Comparison of ENCODE assay signal across 26 mouse cellular contexts in the genomic region with DNA sequence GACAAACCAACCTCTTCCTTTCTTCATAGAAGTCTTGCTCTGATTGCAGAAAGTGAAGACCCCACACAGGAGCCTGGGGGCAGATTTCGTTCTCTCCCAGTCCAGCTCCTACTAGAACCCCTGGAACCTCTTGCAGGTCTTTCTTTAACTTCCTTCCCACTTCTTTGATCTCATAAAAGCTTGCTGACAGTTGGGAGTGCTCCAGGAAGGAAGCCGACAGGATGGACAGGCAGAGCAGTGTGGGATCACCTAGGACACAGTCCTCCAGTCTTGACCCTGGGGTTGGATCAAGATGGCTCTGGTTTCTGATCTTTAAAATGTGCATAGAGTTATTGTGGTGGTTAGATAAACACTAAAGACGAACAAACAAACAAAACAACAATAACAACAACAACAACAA.
A peak's percentile ranks its signal among the peaks of the same experiment; 100 is the strongest.
DNase-seq lines count a peak whose midpoint lies in the region; ATAC-seq and TF ChIP-seq lines count a peak whose summit lies in the region.
"Had no signal": no experiment of that assay in that cellular context is flagged by ENCODE, and none has a peak within 500 bp of the region (broad histone marks: within the 10 kb centered on the region; RNA-seq: fewer than 3 reads in every experiment).

No protein-coding gene starts in this region.

- H3K27ac ChIP-seq in heart, embryonic 10.5 days: no peak overlapping the region
- no peak overlapping the region for H3K27ac ChIP-seq in kidney, adult 2 months (ENCODE audit: insufficient read depth, low read depth, low read length)
- H3K27ac ChIP-seq in kidney, embryonic 16.5 days (ENCODE audit: low read length): no peak overlapping the region
- H3K27ac ChIP-seq: embryonic facial prominence, embryonic 12.5 days; limb, embryonic 13.5 days; liver, embryonic 12.5 days; midbrain, embryonic 10.5 days; neural tube, embryonic 12.5 days had no signal

- TF ChIP-seq POLR2A in kidney, adult 2 months (IDR thresholded peaks at IDR 0.05; ENCODE audit: low read depth, low read length): no peak

- no peaks in the 10 kb centered on the region for H3K4me1 ChIP-seq in heart, embryonic 10.5 days
- no peaks in the 10 kb centered on the region for H3K4me1 ChIP-seq in kidney, adult 2 months (ENCODE audit: control insufficient read depth, insufficient read depth, low read length)
- peaks cover 12% of the 10 kb centered on the region for H3K4me1 ChIP-seq in kidney, embryonic 16.5 days (ENCODE audit: insufficient read depth, low read length)
- H3K4me1 ChIP-seq: embryonic facial prominence, embryonic 12.5 days; liver, embryonic 12.5 days; midbrain, embryonic 10.5 days; neural tube, embryonic 12.5 days had no signal

- H3K4me2 ChIP-seq in kidney, embryonic 16.5 days (replicated peaks; ENCODE audit: low read depth, low read length): no peak overlapping the region
- H3K4me2 ChIP-seq: embryonic facial prominence, embryonic 12.5 days; limb, embryonic 13.5 days; liver, embryonic 12.5 days; neural tube, embryonic 12.5 days had no signal

- peak; percentile 42 for DNase-seq in heart, adult 8-10 months (ENCODE audit: low spot score)
- no peak for DNase-seq in heart, embryonic 10.5 days (ENCODE audit: low spot score)
- peak; percentile 35 for DNase-seq in kidney, adult 2 months
- no peak for DNase-seq in kidney, adult 8-10 months
- DNase-seq in kidney, postnatal 36 days: peak; percentile 19 to 23
- DNase-seq in liver: no peak
- DNase-seq: adrenal gland, postnatal 14 days; cerebellum, adult 11-12 months; cerebellum, adult 9-11 months; embryo, embryonic 11 days; gastrocnemius, postnatal 36 days; liver, postnatal 0 days; lung, postnatal 14 days; right cerebral cortex, adult 18-20 months; spleen, adult 18-20 months; thymus, postnatal 14 days had no signal

- no peaks in the 10 kb centered on the region for H3K36me3 ChIP-seq in heart, embryonic 10.5 days
- H3K36me3 ChIP-seq in kidney, adult 2 months (ENCODE audit: control insufficient read depth, insufficient read depth, low read length): no peaks in the 10 kb centered on the region
- H3K36me3 ChIP-seq in kidney, embryonic 16.5 days (ENCODE audit: insufficient read depth, low read length): no peaks in the 10 kb centered on the region
- H3K36me3 ChIP-seq: embryonic facial prominence, embryonic 12.5 days; limb, embryonic 13.5 days; liver, embryonic 12.5 days; midbrain, embryonic 10.5 days; neural tube, embryonic 12.5 days had no signal

- no peak overlapping the region for H3K9ac ChIP-seq in kidney, embryonic 16.5 days (replicated peaks; ENCODE audit: low read length)
- H3K9ac ChIP-seq: embryonic facial prominence, embryonic 12.5 days; limb, embryonic 13.5 days; liver, embryonic 12.5 days; liver, postnatal 0 days; neural tube, embryonic 12.5 days had no signal

- no peak overlapping the region for H3K4me3 ChIP-seq in heart, embryonic 10.5 days
- H3K4me3 ChIP-seq in kidney, adult 2 months (ENCODE audit: insufficient read depth, low read depth, low read length): no peak overlapping the region
- no peak overlapping the region for H3K4me3 ChIP-seq in kidney, embryonic 16.5 days (ENCODE audit: low read length)
- H3K4me3 ChIP-seq: embryonic facial prominence, embryonic 12.5 days; limb, embryonic 13.5 days; liver, embryonic 12.5 days; midbrain, embryonic 10.5 days; myocyte; neural tube, embryonic 12.5 days had no signal

- TF ChIP-seq CTCF in kidney, adult 2 months (conservative IDR thresholded peaks at IDR 0.05; ENCODE audit: insufficient read depth, insufficient read length, low read depth, low read length): no peak

- 33% methylated on average over 3 of the region's 3 CpGs for WGBS in heart, embryonic 10.5 days
- 48% methylated on average over 3 of the region's 3 CpGs for WGBS in kidney, adult 2 months
- WGBS in kidney, embryonic 16.5 days: 29% methylated on average over 3 of the region's 3 CpGs

- H3K27me3 ChIP-seq in heart, embryonic 10.5 days (ENCODE audit: insufficient read depth, poor library complexity, severe bottlenecking): no peaks in the 10 kb centered on the region
- no peaks in the 10 kb centered on the region for H3K27me3 ChIP-seq in kidney, adult 2 months (replicated peaks; ENCODE audit: control insufficient read depth, insufficient read depth, low read length)
- H3K27me3 ChIP-seq in kidney, embryonic 16.5 days (ENCODE audit: insufficient read depth, low read length): no peaks in the 10 kb centered on the region
- H3K27me3 ChIP-seq: embryonic facial prominence, embryonic 12.5 days; limb, embryonic 13.5 days; liver, embryonic 12.5 days; neural tube, embryonic 12.5 days had no signal

- no peak; the same call in 1 of the 2 replicates for ATAC-seq in kidney, embryonic 16.5 days (ENCODE audit: low FRiP score, low TSS enrichment)
- ATAC-seq: CD4-positive, CD25-positive, alpha-beta regulatory T cell, adult 4 months; forebrain, embryonic 14.5 days; hindbrain, embryonic 16.5 days; liver, embryonic 12.5 days; liver, postnatal 0 days had no signal

- no peaks in the 10 kb centered on the region for H3K9me3 ChIP-seq in heart, embryonic 10.5 days
- no peaks in the 10 kb centered on the region for H3K9me3 ChIP-seq in kidney, embryonic 16.5 days (ENCODE audit: low read length)
- H3K9me3 ChIP-seq: embryonic facial prominence, embryonic 12.5 days; limb, embryonic 13.5 days; liver, embryonic 12.5 days; midbrain, embryonic 10.5 days; neural tube, embryonic 12.5 days had no signal

Comparison
In these comparisons a context has a peak if more than half of its experiments do, and no peak if none do; other contexts are left out.
1. DNase-seq: peak in heart, adult 8-10 months (single experiment), kidney, adult 2 months (single experiment) and kidney, postnatal 36 days (2 of 2); none in heart, embryonic 10.5 days (single experiment), kidney, adult 8-10 months (0 of 2) and liver (single experiment).